Mouse (Mus musculus) heart, embryonic 15.5 days (tissue): ENCODE measurements around the gene Me1. TPM values are rescaled to one million over a fixed set of nuclear protein-coding genes. Genes with fewer than 3 reads are reported as not detected.

Experiments
- ATAC-seq: fragments of 200-750 bp; cut with Nextera tagmentation; replicated peaks from 2 replicates; pipeline ENCODE4 v1.8.0; 2017; ENCODE audit warnings: low read depth, moderate TSS enrichment; ENCODE audit not compliant: insufficient number of reproducible peaks, insufficient read depth, low FRiP score
- H3K27ac ChIP-seq: fragments of 300-500 bp; sonication (generic); 2 replicates; pipeline ENCODE4 v1.5.1; 2015; ENCODE audit warnings: mild to moderate bottlenecking, inconsistent platforms
- H3K27me3 ChIP-seq: fragments of 300-500 bp; sonication (generic); 2 replicates; pipeline ENCODE4 v1.6.1; 2015; ENCODE audit warnings: inconsistent platforms
- H3K36me3 ChIP-seq: fragments of 300-500 bp; sonication (generic); 2 replicates; pipeline ENCODE4 v1.6.1; 2015; ENCODE audit warnings: mild to moderate bottlenecking, inconsistent platforms
- H3K4me1 ChIP-seq: fragments of 300-500 bp; sonication (generic); replicated peaks from 2 replicates; pipeline ENCODE4 v1.6.1; 2015; ENCODE audit warnings: inconsistent platforms
- H3K4me2 ChIP-seq: fragments of 300-500 bp; sonication (generic); 2 replicates; pipeline ENCODE4 v1.6.1; 2015; ENCODE audit warnings: inconsistent platforms, mild to moderate bottlenecking, moderate library complexity
- H3K4me3 ChIP-seq: fragments of 300-500 bp; sonication (generic); 2 replicates; pipeline ENCODE4 v1.5.1; 2015; ENCODE audit warnings: mild to moderate bottlenecking, inconsistent platforms
- H3K9ac ChIP-seq: fragments of 300-500 bp; sonication (generic); 2 replicates; pipeline ENCODE4 v1.6.1; 2015; ENCODE audit warnings: mild to moderate bottlenecking, inconsistent platforms
- H3K9me3 ChIP-seq: fragments of 300-500 bp; sonication (generic); replicated peaks from 2 replicates; pipeline ENCODE4 v1.6.1; 2016; ENCODE audit warnings: inconsistent platforms
- WGBS: fragments of 180-500 bp; shearing (Covaris S2); methylation state at CpG from one replicate; pipeline ENCODE4 v1.1.7; 2015; ENCODE audit warnings: mixed read lengths; 5-methylcytosine and 5-hydroxymethylcytosine counted together
- polyA plus RNA-seq: library from polyadenylated mRNA; unstranded; fragments of >200 nt; fragmentation: Nextera tagmentation; extraction: Ambion mirVana; gene quantifications from 2 replicates; pipeline ENCODE4 v1.2.1, GENCODE M21; 2015

Gene Me1
- polyA plus RNA-seq, 1 experiment from 2014 or later, result 27.9 TPM

DNA sequence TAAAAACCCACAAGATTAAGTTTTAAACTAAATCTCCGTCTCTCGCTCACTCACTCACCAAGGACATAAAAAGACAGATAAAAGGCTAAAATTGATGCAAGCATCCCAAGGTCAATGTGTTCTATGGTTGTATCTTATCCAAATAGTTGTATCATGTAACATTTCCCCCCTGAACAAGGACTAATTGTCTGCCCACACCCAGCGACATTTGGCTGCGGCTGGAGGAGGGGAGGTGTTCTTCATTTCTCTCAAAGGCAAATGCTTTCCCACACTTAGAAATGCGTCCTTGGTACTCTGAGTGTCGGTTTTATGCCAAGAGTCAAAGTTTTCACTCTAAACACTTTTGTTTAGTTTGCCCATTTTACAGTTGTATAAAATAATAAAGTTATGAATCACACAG lies 13.2 kb upstream of the Me1 start:
- no peaks in the 10 kb centered on the region for H3K27me3 ChIP-seq
- ATAC-seq, result no peak
- no peak overlapping the region for H3K27ac ChIP-seq
- no peaks in the 10 kb centered on the region for H3K9me3 ChIP-seq
- no peak overlapping the region for H3K4me2 ChIP-seq
- H3K36me3 ChIP-seq, result no peaks in the 10 kb centered on the region
- H3K4me3 ChIP-seq, result no peak overlapping the region
- H3K4me1 ChIP-seq, result peaks cover 5% of the 10 kb centered on the region
- no peak overlapping the region for H3K9ac ChIP-seq
- 55% methylated on average over 6 of the region's 6 CpGs for WGBS

DNA sequence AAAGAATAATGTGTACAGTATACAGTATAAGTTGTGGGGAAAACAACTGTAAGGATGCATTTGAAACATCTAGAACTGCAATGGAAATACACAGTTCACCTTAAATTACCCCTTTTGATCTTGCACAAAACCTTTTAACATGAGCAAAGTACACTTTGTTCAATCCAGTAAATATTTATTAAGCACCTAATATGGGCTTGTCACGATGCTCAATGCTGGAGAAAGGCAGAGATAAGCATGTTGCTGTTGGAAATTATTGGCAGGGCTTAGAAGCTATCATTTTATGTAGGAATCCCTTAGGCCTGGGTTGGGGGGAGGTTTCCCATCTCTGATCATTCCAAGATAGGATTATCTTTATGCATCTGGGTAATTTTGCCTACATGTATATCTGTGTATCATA lies 11.7 kb upstream of the Me1 start:
- H3K4me2 ChIP-seq, result no peak overlapping the region
- no peak overlapping the region for H3K27ac ChIP-seq
- H3K36me3 ChIP-seq, result no peaks in the 10 kb centered on the region
- no peak overlapping the region for H3K9ac ChIP-seq
- peaks cover 5% of the 10 kb centered on the region for H3K4me1 ChIP-seq
- H3K9me3 ChIP-seq, result no peaks in the 10 kb centered on the region
- 62% methylated on average over 1 of the region's 1 CpGs for WGBS
- H3K4me3 ChIP-seq, result no peak overlapping the region
- ATAC-seq, result no peak
- H3K27me3 ChIP-seq, result no peaks in the 10 kb centered on the region

DNA sequence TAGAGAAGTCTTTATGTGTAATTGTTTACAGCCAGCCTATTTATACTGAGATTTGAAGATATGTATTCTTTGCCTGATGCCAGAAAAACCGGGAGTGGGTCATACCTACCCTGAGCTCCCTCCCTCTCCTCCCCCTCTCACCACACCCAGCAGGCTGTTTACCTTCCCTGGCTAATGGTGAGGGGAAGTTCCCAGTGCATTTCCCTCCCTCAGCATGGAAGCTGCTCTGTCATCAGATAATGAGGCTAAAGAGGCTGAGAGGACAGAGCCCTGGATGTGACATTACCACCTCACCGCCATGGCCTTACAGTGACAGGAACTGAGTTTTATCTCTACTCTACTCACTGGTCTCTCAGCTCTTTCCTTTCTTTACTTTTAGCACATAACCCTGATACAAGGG lies 6.1 kb upstream of the Me1 start:
- Histone ChIP-seq H3K36me3 (no peaks in the 10 kb centered on the region), H3K27ac (peak overlapping the region; percentile 57), H3K4me1 (peaks cover 12% of the 10 kb centered on the region), H3K9ac (no peak overlapping the region), H3K27me3 (no peaks in the 10 kb centered on the region), H3K4me3 (no peak overlapping the region), H3K4me2 (no peak overlapping the region), H3K9me3 (no peaks in the 10 kb centered on the region)
- WGBS, result 18% methylated on average over 2 of the region's 2 CpGs
- ATAC-seq, result no peak

DNA sequence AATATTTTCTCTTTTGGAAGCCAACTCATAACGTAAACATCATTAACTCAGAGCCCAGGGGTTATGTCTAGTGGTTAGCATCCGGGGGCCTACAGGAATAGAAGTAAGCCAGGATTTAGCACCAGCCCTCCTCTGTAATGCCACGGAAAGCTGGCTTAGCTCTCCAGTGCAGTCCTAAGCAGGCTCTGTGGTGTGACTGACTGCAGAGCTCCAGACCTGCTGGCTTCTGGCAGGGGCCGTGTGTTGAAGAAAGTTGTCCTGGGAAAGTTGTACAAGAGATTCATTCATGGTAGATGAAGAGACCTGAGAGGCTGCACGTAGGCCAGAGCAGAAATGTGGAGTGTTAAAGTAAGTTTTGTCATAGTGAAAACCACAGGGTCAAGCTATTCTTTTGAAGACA lies 5.5 kb upstream of the Me1 start:
- Histone ChIP-seq H3K27me3 (no peaks in the 10 kb centered on the region), H3K27ac (peak overlapping the region; percentile 80), H3K9me3 (no peaks in the 10 kb centered on the region), H3K4me3 (no peak overlapping the region), H3K4me1 (peaks cover 13% of the 10 kb centered on the region), H3K36me3 (no peaks in the 10 kb centered on the region), H3K4me2 (no peak overlapping the region), H3K9ac (no peak overlapping the region)
- 22% methylated on average over 5 of the region's 5 CpGs for WGBS
- ATAC-seq, result peak; percentile 73

DNA sequence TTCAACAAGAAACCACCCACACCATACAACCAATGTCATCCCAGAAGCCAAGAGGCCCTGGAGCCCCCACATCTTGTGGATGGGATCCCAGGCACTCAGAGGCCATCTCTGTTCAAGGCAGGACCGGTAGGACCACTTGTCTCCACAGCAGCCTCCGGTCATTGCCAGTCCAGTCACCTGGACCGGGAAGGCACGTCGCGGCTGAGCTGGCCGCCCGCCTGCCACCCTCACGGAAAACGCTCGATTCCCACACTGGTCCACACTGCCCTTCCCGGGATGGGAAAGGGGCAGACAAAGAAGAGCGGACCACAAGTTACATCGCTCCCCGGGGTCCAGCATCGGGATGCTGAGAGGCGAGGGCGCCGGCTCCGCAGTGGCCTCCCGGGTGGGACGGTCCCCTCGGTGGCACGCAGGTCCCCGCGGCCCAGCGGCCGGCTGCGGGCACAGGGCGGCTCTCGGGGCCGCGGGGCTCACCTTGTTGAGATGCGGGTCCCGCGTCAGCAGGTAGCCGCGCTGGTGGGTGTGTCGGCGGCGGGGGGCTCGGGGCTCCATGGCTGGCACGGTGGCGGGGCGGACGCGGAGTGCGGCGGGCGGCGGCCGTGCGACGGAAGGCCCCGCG lies 445 bp downstream of the Me1 start:
- peak; percentile 59 for ATAC-seq
- H3K9me3 ChIP-seq, result no peaks in the 10 kb centered on the region
- H3K4me2 ChIP-seq, result peak overlapping the region; percentile 84
- H3K27me3 ChIP-seq, result no peaks in the 10 kb centered on the region
- H3K4me3 ChIP-seq, result peak overlapping the region; percentile 79
- no peaks in the 10 kb centered on the region for H3K36me3 ChIP-seq
- WGBS, result under 1% methylated on average over 55 of the region's 56 CpGs
- peaks cover 10% of the 10 kb centered on the region for H3K4me1 ChIP-seq
- peak overlapping the region; percentile 81 for H3K9ac ChIP-seq
- H3K27ac ChIP-seq, result peak overlapping the region; percentile 76

DNA sequence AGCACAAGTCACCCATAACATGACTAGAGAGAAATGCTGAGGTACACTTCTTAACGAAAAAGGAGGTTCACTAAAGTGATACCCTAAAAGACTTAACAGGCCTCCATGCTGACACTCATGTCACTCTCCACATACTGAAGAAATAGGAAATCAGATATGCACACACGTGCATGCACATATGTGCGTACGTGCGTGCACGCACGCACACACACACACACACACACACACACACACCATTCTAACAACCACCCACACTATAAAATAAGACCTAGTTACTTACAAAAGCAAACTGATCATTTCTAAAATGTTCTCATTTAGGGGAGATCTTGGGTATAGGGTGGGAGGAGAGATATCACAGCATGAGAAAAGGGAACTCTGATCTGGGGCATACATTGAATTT lies 1.1 kb downstream of the Me1 start:
- 85% methylated on average over 7 of the region's 7 CpGs for WGBS
- ATAC-seq, result no peak

DNA sequence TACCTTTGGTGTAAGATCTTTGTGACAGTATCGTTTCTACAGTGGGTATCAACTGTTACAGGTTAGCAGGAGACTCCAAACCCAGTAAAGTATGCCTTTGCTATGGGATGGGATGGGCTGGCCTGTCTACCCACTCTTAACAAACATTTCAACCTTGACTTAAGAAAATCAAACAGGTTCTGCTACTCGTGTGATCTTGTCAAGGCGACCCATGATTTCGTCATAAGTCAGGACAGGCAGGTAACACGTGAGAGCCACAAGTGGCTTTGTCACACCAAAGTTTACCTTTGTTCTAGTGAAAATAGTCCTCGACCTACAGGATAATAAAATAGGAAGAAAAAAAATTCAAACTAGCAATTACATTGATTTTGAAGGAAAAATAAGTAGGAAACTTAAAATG lies 1.8 kb downstream of the Me1 start:
- H3K27ac ChIP-seq, result no peak overlapping the region
- no peak for ATAC-seq
- no peaks in the 10 kb centered on the region for H3K36me3 ChIP-seq
- H3K4me2 ChIP-seq, result no peak overlapping the region
- H3K27me3 ChIP-seq, result no peaks in the 10 kb centered on the region
- H3K4me3 ChIP-seq, result no peak overlapping the region
- H3K9ac ChIP-seq, result no peak overlapping the region
- H3K4me1 ChIP-seq, result peaks cover 5% of the 10 kb centered on the region
- H3K9me3 ChIP-seq, result no peaks in the 10 kb centered on the region
- 87% methylated on average over 6 of the region's 6 CpGs for WGBS

More for the DNA sequence above, 1.1 kb downstream of the Me1 start:
- Histone ChIP-seq H3K4me3 (peak overlapping the region; percentile 79), H3K27ac (no peak overlapping the region), H3K4me1 (peaks cover 8% of the 10 kb centered on the region), H3K9me3 (no peaks in the 10 kb centered on the region), H3K27me3 (no peaks in the 10 kb centered on the region), H3K9ac (no peak overlapping the region), H3K4me2 (peak overlapping the region; percentile 84), H3K36me3 (no peaks in the 10 kb centered on the region)

DNA sequence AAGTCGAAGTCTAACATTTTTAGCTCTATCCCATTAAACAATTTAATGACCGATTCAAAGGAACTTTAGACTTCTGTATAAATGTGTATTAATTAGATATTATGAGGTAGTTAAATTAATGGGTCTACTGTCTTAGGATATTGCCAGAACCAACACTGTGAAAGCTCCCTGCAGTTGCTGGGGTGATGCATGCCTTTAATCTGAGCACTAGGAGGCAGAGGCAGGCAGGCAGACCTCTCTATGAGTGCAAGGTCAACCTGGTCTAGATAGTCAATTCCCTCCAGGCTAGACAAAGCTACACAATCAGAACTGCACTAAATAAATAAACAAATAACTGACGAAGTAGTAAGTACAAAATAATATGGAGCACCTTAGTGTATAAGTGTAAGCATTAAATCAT lies 3.1 kb downstream of the Me1 start:
- Histone ChIP-seq H3K4me3 (no peak overlapping the region), H3K4me2 (no peak overlapping the region), H3K9ac (no peak overlapping the region), H3K27me3 (no peaks in the 10 kb centered on the region), H3K9me3 (no peaks in the 10 kb centered on the region), H3K4me1 (peaks cover 5% of the 10 kb centered on the region), H3K36me3 (no peaks in the 10 kb centered on the region), H3K27ac (no peak overlapping the region)
- 71% methylated on average over 3 of the region's 3 CpGs for WGBS
- no peak for ATAC-seq

DNA sequence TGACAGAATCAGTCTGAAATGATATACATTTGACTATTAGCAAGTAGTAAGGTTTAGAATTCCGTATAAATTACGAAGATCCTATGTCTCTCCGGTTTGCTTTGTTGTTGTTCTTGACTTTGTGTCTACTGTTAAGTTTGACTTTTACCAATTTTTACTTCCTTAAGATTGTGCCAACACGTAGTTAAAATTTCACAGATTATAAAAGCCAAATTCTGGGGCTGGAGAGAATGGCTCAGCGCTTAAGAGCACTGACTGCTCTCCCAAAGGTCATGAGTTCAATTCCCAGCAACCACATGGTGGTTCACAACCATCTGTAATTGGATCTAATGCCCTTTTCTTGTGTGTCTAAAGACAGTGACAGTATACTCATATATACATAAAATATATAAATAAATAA lies 3.5 kb downstream of the Me1 start:
- Histone ChIP-seq H3K9me3 (no peaks in the 10 kb centered on the region), H3K4me2 (no peak overlapping the region), H3K9ac (no peak overlapping the region), H3K27ac (no peak overlapping the region), H3K4me3 (no peak overlapping the region), H3K27me3 (no peaks in the 10 kb centered on the region), H3K36me3 (no peaks in the 10 kb centered on the region), H3K4me1 (peaks cover 5% of the 10 kb centered on the region)
- 89% methylated on average over 5 of the region's 5 CpGs for WGBS
- no peak for ATAC-seq

DNA sequence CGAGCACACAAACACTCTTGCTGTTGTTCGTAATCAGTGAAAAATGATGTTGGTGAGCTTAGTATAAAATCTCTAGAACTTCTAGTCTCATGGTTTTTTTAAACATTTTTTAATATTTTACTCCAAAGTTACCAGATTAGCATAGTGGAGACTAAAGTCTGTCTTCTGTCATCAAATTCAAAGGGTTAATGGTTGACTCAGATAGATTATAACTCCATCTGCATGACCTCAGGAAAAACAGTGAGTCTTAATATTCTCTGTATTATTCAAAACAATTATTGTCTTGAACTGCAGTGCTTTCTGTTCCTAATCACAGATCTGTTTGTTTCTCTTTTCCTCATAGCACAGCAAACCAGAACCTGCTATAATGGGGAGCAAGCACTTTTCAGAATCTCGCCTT lies 4.7 kb downstream of the Me1 start:
- WGBS, result 90% methylated on average over 3 of the region's 3 CpGs
- Histone ChIP-seq H3K4me1 (peaks cover 3% of the 10 kb centered on the region), H3K9me3 (no peaks in the 10 kb centered on the region), H3K9ac (no peak overlapping the region), H3K4me2 (no peak overlapping the region), H3K36me3 (no peaks in the 10 kb centered on the region), H3K4me3 (no peak overlapping the region), H3K27ac (no peak overlapping the region), H3K27me3 (no peaks in the 10 kb centered on the region)
- ATAC-seq, result no peak

DNA sequence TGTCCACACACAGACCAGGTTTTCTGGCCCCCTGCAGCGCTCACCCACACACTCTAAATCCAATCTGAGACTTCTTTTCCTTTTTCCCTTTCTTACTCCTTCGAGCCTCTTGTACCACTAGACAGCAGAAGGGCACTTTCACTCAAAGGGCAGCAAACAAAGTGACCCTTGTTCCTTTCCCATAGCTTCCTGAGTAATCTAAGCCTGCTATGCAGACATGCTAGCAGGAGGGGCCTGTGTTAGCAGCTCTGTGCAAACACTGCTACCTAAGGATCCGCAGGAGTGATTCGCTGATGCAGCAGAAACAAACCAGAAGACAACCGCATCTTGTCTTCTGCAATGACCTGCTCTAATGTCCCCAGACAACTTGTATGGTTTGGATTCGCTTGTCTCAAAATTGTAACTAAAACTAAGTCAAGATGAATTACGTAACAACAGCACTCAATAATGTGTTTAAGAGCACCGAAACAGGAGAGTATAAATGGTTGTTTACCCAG lies 12.0 kb downstream of the Me1 start:
- WGBS, result 63% methylated on average over 8 of the region's 8 CpGs
- peak overlapping the region; percentile 68 for H3K27ac ChIP-seq

DNA sequence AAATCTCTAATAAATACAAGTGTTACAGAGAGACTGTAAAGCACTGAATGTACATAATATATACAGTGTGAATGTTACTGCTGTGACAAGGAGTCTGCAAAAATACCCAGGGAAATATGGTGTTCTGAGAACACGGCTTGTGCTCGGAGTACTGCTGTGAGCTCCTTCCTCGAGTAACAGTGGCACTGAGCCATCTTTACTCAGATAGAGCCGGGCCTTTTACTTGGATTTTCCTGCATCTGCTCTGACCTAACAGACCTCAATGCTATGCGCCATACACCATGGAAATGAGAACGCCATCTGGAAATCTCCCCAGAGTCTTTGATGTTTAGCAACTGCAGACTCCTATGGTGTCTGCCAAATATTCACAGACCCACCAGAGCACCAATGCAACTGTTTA lies 12.9 kb downstream of the Me1 start:
- ATAC-seq, result no peak; the same call in 1 of the 2 replicates
- WGBS, result 53% methylated on average over 6 of the region's 6 CpGs
- no peak overlapping the region for H3K27ac ChIP-seq

More for the DNA sequence above, 12.0 kb downstream of the Me1 start:
- H3K27me3 ChIP-seq, result no peaks in the 10 kb centered on the region
- no peak overlapping the region for H3K9ac ChIP-seq
- H3K4me3 ChIP-seq, result no peak overlapping the region
- no peaks in the 10 kb centered on the region for H3K9me3 ChIP-seq
- H3K4me2 ChIP-seq, result no peak overlapping the region
- ATAC-seq, result no peak
- H3K36me3 ChIP-seq, result no peaks in the 10 kb centered on the region
- peaks cover 5% of the 10 kb centered on the region for H3K4me1 ChIP-seq

More for the DNA sequence above, 12.9 kb downstream of the Me1 start:
- no peak overlapping the region for H3K4me2 ChIP-seq
- H3K36me3 ChIP-seq, result no peaks in the 10 kb centered on the region
- no peaks in the 10 kb centered on the region for H3K27me3 ChIP-seq
- no peak overlapping the region for H3K4me3 ChIP-seq
- no peaks in the 10 kb centered on the region for H3K9me3 ChIP-seq
- peaks cover 5% of the 10 kb centered on the region for H3K4me1 ChIP-seq
- no peak overlapping the region for H3K9ac ChIP-seq
